Mouse (Mus musculus): ENCODE measurements around the gene Lhx4. TPM values are rescaled to one million over a fixed set of nuclear protein-coding genes. Genes with fewer than 3 reads are reported as not detected.

Lhx4 gene
- polyA plus RNA-seq (2015; fragmentation: Nextera tagmentation; extraction: Ambion mirVana): not detected in 2 replicates

GRCm38 (mm10) chr1:155751484-155752255 is at the start of gene Lhx4:
Lhx4 (minus strand) TSS chr1:155751684.

Other genes starting within 250 kb of the Lhx4 start
- 55.3 and 58.6 TPM in 2 replicates for gene Acbd6, start 193.6 kb downstream of the Lhx4 start, polyA plus RNA-seq (2015; fragmentation: Nextera tagmentation; extraction: Ambion mirVana)
- 23.2 and 33.1 TPM in 2 replicates for gene Qsox1, start 61.2 kb upstream of the Lhx4 start, polyA plus RNA-seq (2015; fragmentation: Nextera tagmentation; extraction: Ambion mirVana)
- 11.1 and 11.2 TPM in 2 replicates for gene Cep350, start 221.6 kb upstream of the Lhx4 start, polyA plus RNA-seq (2015; fragmentation: Nextera tagmentation; extraction: Ambion mirVana)

Measured in skeletal muscle tissue, postnatal 0 days (tissue).